Mouse (Mus musculus): ENCODE results near the gene Rft1.
A peak's percentile ranks its signal among the peaks of the same experiment; 100 is the strongest.

Gene Rft1

DNA sequence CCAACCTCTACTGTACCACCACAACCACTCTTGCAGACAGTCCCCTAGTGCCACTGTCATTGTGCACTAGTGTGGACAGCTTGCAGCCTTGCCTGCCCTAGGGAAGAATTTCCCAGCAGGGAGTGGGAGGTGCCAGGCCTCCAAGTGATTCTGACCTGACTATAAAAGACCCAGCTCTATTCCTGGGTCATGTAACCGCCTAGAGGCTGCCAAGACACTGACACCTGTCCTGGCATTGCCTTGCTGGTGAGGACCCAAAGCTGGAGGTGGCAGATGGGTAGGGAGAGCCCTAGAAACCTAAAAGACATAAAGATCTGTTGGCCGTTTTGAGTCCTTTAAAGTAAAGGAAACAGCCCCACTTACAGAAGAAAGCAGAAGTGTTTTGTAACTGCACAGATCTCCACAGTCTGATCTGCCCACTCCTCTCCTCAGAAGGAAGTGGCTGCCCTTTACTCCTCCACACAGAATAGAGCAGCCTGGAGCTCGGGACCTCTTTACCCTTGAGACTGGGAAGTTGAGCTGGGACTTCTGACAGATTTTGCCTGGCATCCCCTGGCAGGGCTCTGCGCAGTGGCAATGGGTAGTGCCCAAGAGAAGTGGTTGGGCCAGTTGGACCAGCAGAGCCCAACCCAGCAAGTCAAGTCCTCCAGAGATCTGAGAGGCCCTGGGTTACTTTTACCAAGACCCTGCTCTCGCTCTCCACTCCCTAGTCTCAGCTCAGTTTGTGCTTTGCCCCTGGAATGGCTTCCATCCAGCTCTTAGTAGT lies 23.2 kb upstream of the Rft1 start:
- no peak for DNase-seq (ENCODE audit: low spot score)

DNA sequence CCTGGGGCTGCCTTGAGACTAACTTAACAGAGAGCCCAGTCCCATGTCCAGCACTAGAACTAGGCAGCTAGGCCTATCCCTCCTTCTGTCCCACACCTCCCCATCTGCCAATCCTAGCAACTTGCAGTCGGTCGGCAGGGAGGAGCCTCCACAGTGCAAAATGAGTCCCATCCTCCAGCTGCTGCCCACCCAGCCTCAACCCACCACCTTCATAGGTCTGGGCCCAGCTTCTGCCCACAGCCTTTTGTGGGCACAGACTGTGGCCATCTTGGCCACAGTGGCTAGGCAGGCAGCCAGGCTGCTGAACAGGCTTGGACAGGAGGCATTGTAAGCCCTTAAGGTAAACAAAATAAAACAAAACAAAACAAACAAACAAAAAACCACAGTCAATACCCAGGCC lies 22.3 kb upstream of the Rft1 start:
- no peak for DNase-seq (ENCODE audit: low spot score)

DNA sequence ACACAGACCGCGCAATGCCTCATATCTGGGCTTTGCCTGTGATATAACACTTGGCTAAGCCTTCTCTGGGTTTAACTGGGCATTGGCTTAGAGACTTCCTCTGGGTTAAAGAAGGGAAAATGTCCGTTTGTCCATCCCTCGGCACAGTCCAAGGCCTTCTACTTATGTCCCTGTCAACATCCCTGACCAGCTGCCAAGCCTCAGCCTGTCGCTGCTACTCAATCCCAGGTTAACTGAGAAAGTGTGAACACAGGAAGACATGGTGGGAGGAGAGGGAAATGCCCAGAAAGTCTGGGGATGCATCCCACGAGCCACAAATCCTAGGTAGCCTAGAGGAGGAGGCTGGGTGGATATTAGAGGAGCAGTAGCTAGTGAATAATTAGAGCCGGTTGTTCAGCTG lies 20.5 kb upstream of the Rft1 start:
- no peak for DNase-seq (ENCODE audit: low spot score)

DNA sequence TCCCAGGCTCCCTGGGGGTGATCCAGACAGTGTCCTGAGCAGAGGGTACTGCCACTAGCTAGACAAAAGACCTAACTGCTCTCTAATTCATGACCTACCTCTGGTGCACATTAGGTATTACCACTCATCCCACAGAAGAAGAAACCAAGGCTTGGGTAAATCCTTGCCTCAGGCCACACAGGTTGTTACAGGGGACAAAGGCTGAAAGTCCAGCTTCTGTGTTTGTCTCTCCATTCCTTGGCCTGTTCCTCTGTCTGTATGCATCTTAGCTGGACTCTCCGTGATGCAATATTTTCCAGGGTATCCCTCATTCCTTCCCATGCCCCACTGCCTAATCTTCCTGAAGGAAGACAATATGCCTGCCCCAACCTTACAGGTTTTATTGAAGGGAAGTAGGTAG lies 19.7 kb upstream of the Rft1 start:
- DNase-seq (ENCODE audit: low spot score): no peak

DNA sequence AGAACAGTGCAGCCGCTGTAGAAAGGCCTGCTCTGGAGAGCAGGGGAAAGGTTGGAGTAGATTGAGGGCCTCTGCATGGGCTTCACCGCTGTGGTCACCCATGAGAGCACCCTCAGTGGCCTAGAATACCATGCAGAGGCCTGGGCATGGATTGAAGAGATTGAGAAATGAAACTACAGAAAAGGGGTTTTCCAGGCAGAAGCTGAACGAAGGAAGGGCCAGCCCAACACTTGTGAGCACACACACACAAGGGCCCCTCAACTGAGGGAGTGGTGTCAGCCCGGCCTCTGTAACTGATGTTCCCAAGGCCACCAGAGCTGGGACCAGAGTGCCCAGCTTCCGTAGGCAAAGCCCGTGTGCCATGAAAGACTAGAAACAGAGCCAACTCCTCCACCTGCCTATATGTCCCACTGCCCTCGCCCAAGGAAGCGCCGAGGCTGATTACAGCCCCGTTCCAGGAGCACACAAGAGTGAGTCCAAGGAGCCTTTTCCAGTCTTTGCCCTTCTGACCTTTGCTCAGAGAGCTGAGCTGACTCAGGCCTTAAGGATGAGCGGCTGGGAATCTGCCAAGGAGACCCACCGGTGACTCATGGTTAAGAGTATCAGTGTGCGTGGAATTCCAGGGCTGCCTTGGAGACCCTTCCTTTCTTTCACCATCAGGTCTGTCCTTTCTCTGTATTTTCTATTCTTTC lies 18.8 kb upstream of the Rft1 start:
- DNase-seq (ENCODE audit: low spot score): no peak

DNA sequence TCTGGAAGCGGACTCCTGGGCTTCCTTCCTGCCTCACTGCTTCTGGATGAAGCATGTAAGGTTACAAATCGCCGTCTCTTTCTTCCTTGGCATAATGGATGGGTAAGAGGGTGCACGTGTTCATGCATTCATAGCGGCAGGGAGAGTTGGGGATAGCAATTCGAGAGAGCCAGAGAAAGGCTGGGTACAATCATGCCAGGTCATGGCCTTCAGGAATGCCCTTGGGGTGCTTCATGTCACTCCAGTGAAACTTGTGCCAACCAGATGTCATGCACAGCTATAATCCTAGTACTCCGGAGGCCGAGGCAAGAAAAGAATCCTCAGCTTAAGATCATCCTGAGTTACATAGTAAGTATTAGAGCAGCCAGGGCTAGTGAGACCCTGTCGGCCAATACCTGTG lies 17.7 kb upstream of the Rft1 start:
- DNase-seq (ENCODE audit: low spot score): no peak

DNA sequence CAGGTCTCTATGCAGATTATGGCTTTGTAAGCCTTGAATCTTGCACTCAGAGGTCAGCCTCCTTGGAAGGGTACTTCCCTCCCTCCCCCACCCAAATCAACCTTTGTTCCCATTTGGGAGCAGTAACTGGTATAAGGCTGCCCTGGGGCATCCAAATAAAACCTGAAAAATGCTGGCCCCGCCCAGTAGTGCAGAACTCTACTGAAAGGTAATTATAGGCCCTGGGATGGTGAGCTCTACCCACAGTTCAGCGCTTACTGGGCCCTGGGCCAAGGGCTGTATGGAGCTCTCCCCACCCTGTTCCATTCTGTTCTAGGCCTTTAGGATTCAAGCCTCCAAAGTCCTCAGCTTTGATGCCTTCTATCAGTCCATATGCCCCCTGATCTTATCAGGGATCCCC lies 17.1 kb upstream of the Rft1 start:
- DNase-seq (ENCODE audit: low spot score): no peak

DNA sequence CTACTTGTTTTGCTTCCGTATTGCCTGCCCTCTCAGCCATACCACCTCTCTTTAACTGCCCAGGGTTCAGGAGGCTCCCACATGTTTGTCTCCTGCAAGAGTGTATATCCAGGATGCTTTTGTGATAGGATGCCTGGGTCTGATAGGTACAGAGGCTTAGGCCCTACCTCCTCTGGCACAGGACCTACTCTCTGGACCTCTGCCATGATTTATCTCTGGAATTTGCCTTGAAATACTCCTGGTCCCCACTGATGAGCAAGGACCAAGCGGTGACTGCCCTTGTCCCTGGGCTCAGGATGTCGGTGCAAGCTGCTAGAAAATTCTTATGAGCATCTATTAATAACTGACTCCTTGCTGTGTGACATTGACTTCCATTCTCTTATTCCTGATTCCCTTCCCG lies 16.2 kb upstream of the Rft1 start:
- no peak for DNase-seq (ENCODE audit: low spot score)

DNA sequence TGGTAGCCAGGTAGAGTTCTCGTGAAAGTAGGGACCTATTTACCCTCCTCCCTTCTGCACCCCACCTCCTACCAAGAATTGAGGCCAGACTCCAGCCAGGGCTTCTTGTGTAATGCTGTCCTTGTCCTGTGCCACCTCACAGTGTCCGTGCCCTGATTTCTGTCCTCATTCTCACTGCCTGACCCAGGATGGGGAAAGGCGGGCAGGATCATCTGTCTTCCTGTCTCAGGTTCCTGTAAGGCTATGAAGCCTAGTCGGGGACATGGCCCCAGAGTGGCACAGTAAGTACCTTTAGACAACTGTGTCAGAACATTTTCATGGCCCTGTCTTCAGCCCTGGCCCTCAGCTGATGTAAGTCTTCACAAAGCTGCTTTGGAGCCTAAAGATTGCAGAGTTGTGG lies 15.5 kb upstream of the Rft1 start:
- DNase-seq (ENCODE audit: low spot score): no peak

DNA sequence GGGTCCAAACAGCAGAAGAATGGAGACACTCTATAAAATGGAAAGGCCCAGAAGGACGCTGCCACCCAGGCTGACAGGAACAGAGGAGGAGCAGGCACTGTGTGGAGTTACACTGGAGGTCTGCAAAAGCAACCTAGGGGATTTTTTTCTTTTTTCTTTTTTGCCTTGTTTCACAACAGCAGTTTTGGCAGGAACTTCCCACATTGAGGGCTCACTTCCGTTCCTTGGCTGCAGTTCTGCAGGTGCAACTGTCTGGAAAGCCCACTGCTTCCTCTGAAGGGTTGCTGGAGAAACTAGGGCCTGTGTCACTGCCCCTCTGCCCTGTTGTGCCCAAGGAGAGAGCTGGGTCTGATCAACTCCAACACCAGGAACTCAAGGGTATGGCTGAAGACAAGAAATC lies 12.4 kb upstream of the Rft1 start:
- no peak for DNase-seq (ENCODE audit: low spot score)

DNA sequence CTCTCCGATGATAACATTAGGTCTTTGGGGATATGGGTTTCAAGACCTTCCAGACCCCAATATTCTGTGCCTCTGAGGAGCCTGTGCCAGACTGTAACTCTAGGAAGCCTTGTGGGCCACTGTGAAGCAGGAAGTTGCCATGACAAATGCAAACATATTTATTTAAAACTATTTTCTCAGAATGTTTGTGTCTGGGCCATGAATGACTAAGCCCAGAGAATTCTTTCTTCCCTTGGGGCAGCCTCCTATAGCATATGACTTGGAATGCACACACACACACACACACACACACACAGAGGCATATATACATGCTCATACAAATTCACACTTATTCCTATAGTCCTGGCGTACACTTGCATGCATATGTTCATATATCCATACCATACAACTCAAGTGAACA lies 10.1 kb upstream of the Rft1 start:
- no peak for DNase-seq (ENCODE audit: low spot score)

DNA sequence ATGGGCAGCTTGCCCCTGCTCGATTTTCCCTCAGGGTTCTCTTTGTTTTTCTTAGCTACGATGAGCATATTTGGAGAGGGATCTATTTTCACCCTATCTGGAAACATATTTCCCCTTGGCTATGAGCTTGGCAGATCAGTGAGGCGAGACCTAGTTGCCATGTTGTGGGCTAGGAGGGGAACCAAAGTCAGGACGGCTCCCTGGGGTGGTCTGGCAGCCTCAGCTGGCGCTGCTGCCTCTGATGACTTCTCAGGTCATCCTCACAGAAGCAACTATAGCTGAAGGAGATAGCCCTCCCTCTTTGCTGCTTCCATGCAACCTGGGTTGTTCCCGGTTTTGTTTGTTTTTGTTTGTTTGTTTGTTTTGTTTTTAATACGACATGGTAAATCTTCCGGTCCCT lies 9.1 kb upstream of the Rft1 start:
- DNase-seq (ENCODE audit: low spot score): no peak

DNA sequence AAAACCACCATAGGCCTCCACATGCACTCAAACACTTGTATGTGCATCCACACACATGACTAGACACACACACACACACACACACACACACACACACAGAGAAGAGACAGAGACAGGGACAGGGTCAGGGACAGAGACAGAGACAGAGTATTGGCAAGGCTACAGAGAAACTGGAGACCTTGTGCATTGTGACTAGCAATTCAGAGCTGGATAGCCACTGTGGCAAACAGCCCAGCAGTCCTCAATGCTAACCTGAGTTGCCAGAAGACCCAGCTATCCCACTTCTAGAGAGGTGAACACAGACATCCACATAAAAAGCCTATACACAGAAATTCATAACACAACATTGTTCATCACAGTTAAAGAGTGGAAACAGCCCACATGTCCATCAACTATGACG lies 7.7 kb upstream of the Rft1 start:
- no peak for DNase-seq (ENCODE audit: low spot score)

DNA sequence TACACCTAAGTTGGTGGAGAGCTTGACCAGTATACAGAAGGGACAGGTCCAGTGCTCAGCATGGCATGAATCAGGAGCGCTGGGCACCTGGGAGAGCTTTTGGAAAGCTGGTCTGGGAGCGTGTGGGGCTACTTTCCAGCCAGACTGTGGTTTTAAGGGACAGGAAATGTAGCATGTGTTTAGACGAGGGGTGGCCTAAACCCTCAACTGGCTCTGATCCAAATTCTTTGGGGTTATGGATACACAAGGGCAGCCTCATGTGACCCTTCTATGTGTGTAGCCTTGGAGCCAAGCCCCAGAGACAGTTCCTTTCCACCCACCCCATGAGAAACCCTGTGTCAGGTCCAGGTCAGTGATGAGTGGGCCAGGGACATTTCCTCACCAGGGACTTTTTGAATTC lies 5.7 kb upstream of the Rft1 start:
- no peak for DNase-seq (ENCODE audit: low spot score)

DNA sequence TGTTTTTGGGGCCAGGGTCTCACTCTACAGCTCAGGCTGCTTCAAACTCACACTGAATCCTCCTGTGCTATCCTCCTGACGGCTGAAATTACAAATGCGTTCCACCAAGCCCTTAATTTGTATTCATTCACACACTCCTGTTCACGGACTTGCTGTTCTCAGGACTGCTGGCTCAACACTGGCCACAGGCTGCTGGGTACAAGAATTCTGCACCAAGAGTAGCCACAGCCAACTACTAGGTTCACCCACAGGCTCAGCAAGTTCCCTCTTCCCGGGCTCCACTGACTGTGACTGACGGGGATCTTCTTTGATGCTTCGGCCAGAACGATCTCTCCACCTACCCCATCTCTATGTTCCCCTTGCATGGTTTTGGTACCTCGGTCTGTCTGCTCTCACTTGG lies 4.4 kb upstream of the Rft1 start:
- no peak for DNase-seq (ENCODE audit: low spot score)

DNA sequence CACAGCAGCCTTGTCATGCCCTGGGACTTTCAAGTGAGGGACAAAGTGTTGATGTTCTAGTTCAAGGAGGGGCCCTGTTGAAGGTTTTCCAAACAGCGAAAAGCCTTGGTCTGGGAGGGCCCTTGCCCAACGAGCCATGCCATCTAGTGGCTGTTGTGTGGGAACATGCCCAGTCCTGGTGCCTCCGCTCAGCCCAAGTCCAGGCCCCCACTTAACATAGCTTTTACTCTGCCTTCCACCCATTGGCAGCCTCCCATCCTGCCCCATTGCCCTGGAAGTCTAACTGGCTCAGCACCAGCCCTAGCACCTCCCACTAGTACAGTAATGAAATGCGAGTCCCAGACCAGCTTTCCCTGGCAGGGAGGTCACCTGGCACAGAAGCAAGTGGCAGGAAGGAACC lies 3.2 kb upstream of the Rft1 start:
- peak; percentile 48 for DNase-seq (ENCODE audit: low spot score)

DNA sequence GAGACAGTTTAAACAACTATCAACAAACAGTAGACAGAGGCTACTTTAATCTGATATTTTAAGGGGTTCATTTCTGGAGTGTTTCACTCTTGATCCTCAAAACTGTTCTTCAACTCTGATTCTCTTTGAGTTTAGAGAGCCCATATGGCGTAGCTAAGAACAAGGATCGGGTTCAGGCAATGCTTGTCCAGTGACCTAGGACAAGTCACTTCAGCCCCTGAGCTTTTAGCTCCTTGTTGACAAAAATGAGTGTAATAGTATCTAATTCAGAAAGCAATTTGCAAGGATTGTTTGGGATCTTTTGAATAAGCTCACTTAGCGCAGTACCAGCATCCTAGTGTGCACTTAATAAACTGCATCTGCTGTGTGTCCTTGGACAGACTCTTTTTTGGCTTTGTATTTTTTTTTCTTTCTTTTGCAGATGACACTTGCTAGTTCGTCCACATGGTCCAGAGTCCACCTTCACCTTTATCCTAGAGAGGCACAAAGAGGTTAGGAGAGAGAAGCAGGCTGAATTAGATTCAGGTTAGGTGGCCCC lies 600 bp downstream of the Rft1 start:
- DNase-seq (ENCODE audit: low spot score): no peak

DNA sequence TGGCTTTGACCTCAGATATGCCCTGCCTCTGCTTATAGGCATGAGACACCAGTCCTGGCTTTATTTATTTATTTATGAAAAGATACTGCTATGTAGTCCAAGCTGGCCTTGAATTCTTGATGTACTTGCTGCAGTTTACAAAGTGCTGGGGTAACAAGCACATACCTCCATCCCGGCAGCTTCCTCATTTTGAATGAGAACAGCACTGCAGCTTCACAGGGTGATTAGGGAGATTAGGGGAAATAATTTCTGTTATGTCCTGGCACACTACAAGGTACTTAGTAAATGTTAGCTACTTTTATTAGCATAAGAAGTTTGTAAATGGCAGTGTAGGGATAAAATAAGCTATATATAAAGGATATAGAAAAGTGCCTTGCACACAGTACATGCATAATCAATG lies 1.4 kb downstream of the Rft1 start:
- DNase-seq (ENCODE audit: low spot score): no peak

DNA sequence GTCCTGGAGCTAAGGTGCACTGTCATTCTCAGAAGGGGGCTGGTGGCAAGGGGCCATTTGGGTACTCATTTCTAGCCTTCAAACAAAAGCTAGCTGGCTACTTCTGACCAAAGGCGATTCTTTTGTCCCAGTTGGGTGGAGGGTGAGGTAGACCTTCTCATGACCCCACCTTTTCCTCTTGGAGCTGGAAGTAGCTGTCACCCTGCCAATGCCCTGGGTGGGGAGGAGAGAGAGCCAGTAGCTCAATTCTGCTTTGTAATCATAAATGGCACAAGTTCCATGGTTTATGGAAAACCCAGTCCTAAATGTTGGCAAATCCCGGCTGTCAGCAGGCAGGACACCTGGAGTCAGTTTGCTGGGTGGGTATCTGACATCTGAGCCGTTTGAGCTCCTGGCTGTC lies 11.9 kb downstream of the Rft1 start:
- DNase-seq (ENCODE audit: low spot score): no peak

DNA sequence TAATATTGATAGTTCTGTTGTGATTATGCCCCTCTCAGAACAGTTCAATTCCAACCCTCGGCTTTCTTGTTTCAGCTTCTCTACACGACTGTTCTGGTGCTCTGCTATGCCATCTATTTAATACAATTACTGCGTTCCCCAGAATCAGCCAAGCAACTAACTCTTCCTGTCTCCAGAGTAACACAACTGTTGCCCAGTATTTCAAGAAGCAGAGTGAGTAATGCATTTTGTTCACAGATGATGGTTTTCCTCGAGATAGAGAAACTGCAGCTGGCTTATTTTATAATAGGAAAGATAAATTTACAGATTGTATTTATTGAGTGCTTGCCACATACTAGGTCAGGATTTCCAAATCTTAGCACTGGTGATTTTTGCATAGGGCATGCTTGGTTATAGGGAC lies 12.4 kb downstream of the Rft1 start:
- DNase-seq (ENCODE audit: low spot score): no peak

DNA sequence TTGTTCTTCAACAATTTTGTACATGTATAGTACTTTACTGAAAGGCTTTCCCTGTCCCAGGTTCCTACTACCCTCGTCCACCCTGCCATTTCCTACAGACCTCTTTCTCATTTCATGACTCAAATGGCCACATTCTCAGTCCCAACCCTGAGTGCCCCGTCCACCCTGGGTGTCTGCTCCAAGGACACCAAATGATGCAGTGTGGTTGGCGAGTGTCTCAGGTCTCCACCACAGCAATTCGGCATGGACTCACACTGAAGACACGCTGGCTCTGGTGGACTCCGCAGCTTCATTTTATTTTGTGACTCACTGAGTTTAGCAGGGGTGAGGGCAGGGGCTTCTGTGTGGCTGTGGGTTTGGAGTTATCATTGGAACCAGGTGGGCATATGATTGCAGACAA lies 16.0 kb downstream of the Rft1 start:
- no peak for DNase-seq (ENCODE audit: low spot score)

DNA sequence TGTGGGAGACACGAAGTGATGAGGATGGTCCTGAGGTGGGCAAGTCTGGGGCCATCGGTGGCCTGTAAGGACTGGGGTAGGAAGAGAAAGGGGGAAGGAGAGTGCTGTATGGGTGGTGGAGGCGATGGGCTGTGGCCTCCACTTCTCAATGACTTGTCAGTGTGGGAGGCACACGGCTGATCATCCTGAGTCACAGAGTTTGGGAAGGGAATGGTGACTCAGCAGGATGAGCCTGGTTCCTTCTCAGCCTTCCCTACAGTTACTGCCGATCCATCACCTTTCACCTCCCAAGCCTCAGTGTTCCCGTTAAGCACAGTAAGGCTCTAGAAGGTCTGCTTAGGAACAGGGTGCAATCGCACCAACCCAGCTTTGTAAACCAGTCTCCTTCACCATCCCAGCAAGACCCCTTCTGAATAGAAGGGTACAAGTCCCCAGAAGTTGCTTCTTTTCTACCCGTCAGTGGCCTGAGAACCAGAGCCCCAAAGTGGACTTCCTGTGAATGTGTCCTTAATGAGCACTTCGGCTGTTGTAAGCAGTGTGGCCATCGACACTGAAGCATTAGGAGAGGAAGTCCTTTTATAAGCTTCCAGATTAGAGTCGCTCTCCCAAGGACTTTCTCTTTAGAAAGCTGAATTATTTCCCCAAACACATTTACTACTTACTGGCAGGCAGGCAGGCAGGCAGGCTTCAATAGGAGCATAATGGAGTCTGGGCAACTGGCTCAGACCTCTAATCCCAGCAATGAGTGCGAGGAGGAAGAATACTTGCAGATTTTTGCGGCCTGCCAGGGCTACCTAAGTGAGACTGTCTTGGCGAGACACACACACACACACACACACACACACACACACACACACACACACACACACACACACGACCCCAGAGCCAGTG lies 17.2 kb downstream of the Rft1 start:
- DNase-seq (ENCODE audit: low spot score): no peak

DNA sequence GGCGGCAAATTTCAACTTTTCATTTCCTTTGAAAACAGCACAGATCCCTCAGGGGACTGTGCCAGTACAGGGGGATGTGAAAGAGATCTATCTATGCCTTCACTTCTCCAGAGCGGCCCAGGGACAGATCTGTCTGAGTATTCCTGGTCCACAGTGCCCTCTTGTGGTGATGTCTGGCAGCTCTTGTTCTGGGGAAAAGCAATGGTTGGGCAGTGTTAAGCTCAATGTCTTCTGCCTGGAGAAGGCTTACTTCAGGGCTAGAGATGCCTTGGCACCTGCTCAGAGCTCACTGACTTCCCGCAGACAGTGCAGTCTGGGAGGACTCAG lies 17.8 kb downstream of the Rft1 start:
- peak; percentile 96 for DNase-seq (ENCODE audit: low spot score)
